Mouse (Mus musculus): ENCODE results near the gene Mamld1.

Mamld1 gene

DNA sequence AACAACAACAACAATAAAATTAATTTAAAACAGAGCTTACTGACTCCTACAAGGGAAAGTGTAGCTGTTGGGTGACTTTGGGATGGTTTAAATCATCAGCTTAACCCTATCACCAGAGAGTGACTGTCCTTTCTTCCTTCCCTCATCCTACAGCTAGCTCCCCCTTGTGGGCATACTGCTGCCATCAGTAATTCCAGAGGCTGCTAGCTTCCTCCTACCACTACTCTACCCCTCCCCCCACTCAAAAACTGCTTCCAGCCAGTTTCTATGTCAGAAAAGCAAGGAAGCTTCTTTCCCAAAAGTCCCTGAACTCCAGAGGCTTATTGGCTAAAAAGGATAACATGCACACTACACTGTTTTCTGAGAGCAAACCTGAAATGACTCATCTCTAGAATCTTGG is 81.4 kb downstream of the Mamld1 start:
- in situ Hi-C loops (cut with MboI, MseI) = no loop called here

DNA sequence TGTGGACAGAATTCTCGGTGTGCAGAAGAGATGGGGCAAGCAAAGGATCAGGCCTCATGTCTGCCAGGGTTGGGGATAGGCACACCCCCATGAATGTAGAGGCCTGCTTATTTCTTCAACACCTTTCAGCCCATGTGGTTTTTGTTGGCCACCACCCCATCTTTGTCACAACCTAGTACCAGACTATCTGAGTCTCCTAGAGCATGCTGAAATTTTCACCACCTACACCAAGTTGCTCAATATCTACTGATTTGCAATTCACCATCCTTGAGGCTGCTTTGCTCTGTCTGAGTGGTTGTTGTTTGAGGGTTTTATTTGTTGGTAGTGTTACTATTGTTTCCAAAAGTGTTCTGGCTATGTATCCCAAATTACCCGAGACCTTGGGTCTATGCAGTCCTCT is 91.3 kb downstream of the Mamld1 start:
- in situ Hi-C loops (cut with MboI, MseI) = no loop called here

DNA sequence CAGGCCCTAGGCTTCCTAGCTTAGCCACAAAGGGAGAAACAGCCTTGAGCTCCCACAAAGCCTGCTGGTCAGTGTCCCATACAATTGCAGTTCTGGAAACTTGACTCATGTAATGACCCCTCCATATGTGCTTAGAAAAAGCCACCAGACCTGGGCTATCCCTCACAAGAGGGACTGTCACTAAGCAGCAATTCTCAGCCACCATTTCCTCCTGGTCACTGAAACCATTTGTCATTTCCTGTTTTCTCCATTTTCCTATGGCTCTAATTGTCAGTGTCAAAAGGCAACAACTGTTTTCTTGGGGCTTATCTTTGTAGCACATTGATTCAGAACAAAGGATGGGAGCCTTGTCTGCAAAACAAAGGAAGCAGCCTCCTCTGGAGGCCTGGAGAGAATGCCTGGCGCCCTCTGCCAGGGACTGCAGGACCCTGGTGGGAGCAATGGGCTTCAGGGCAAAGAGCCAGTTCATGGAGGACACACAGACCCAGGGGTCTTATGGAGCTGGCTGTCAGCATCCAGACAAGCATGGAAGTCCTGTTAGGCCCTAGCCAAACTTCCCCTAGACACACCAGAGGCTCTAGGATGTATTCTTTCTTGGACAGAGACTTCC is 99.5 kb downstream of the Mamld1 start:
- in situ Hi-C loops (cut with MboI, MseI) = no loop called here

DNA sequence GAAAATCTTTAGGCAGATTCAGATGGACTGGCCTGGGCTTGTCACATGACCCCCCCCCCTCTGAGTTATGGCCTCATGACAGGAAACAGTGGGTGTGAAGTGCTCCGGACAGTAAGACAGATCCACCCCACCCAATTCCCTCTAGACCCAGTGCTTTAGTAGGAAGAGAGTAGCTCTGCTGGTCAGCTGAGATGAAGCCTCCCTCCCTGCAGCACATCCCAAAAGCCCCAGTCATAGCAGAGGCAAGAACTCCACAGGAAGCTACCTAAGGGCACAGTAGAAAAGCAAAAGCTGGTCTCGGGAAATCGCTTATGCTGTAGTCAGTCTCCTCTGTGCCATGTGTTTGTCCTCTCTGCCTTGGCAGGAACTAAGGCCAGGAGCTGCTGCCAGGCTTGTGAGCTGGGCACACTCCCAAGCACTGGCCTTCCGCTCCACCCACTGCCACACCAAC is 100.5 kb downstream of the Mamld1 start:
- in situ Hi-C loops (cut with MboI, MseI) = no loop called here

DNA sequence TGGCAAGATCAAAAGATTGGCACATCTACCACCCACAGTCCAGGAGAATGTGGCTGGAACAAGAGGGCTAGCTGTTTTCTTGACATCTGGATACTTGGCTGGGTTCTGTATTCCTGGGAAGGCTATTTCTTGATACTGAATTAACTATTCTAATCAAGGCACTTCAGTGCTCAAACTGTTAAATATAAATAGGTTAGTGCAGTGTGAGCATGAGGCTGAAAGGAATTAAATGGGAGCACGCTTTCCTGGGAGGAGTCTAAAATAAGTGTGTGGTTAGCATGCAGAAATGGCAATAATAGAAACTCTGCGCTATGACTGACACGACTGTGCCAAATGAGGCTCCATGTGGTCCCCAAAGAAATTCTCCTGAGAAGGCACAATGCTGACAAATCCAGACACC is 131.5 kb downstream of the Mamld1 start:
- in situ Hi-C loops (cut with MboI, MseI) = no loop called here

DNA sequence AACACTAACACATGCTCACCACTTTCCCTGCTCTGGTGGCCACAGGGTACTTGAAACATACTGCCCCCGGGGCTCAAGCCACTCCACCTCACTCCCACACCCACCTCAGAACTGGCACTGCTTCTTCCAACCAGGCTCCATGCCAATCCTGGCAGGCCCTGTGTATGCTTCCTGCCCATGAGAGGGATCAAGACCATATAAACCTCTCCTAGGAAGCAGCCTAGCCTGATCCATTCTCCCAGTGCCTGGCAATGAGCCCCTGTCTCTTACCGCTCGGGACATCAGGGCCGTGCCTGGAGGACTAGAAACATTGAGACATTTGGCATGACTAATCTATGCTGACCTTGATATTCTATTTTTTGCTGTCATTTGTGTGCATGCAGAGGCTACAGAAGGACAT is 133.6 kb downstream of the Mamld1 start:
- in situ Hi-C loops (cut with MboI, MseI) = no loop called here

DNA sequence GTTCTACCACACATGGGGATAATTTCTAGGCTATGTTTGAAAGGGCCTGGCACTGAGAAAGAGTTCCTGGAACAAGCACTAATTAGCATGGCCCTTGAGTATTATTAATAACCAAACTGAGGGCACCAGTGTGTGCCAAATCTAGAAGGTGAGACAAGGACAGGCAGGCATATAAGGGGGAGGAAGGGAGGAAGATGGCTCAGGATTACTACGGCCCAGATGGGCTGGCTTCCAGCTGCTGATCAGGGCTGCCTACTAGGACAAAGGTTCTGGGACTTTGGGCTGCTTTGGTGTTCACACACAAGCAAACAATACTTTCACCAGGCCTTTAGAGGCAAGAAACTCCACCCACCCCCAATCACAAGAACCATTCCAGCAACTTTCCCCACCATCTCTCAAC is 136.3 kb downstream of the Mamld1 start:
- in situ Hi-C loops (cut with MboI, MseI) = no loop called here

DNA sequence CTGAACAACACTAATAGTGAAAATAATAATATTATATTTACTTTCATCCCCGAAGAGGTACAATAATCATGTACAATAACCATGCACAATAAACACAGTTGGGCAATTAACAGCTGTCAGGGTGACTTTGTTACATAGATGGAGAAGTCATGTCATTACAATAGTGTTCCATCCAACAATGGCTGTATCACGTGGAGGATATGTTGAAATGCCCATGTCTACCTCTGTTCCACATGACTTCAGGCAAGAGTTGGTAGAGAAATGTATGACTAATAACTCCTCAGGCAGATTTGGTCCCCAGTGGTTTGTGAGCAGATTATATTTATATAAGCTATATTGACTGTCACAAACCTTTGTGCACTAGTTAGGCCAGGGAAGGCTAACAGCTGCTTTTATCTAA is 154.7 kb downstream of the Mamld1 start:
- in situ Hi-C loops (cut with MboI, MseI) = no loop called here
